Mouse (Mus musculus): ENCODE measurements around the gene Parvg.

Parvg gene

GRCm38 (mm10) chr15:84351915-84352844 lies 28.4 kb downstream of the Parvg start:
- DNase-seq = no peak

GRCm38 (mm10) chr15:84355081-84355480 lies 31.3 kb downstream of the Parvg start:
- no peak for DNase-seq

GRCm38 (mm10) chr15:84364746-84365145 lies 40.9 kb downstream of the Parvg start:
- no peak for DNase-seq

- DNase-seq = peak; percentile 28
Measured at GRCm38 (mm10) chr15:84365675-84366381, 42.0 kb downstream of the Parvg start.

GRCm38 (mm10) chr15:84366574-84366989 lies 42.8 kb downstream of the Parvg start:
- DNase-seq = no peak

GRCm38 (mm10) chr15:84367402-84367801 lies 43.6 kb downstream of the Parvg start:
- no peak for DNase-seq

GRCm38 (mm10) chr15:84372801-84373200 lies 49.0 kb downstream of the Parvg start:
- no peak for DNase-seq

- DNase-seq = no peak
Measured at GRCm38 (mm10) chr15:84378734-84379133, 54.9 kb downstream of the Parvg start.

GRCm38 (mm10) chr15:84380181-84380580 lies 56.4 kb downstream of the Parvg start:
- no peak for DNase-seq

GRCm38 (mm10) chr15:84384066-84384465 lies 60.2 kb downstream of the Parvg start:
- no peak for DNase-seq

GRCm38 (mm10) chr15:84385995-84386565 lies 62.3 kb downstream of the Parvg start:
- no peak for DNase-seq

- DNase-seq = no peak
Measured at GRCm38 (mm10) chr15:84388698-84389131, 64.9 kb downstream of the Parvg start.

- DNase-seq = no peak
Measured at GRCm38 (mm10) chr15:84392131-84392530, 68.3 kb downstream of the Parvg start.

Measured in embryo, embryonic 11 days (tissue).